Comparison of ENCODE assay signal across 22 mouse cellular contexts in the genomic region with DNA sequence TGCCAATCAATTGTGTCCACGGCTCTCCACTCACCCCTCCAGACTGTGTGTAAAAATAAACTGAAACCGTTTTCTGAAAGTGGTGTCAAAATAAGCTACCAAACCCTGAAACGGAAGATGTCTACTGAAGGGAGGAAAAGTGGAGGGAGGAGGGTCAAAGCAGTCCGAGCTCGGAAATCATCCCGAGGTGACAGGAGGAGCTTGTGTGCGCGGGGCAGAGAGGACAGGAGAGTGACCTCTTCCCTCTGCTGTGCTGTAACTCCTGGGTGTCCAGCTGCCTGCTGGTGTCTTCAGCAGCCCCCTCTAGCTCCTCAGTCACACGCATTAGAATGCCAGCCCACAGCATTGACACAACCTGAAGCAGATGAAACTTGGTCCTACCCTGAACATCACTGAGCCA.
DNase-seq lines count a peak whose midpoint lies in the region; ATAC-seq lines count a peak whose summit lies in the region.
"Had no signal": no experiment of that assay in that cellular context is flagged by ENCODE, and none has a peak within 500 bp of the region (broad histone marks: within the 10 kb centered on the region; RNA-seq: fewer than 3 reads in every experiment).

No protein-coding gene starts in this region.

- DNase-seq in kidney, postnatal 14 days = no peak
- DNase-seq in kidney, adult 18-20 months = no peak
- DNase-seq in limb, embryonic 10.5 days (ENCODE audit: low spot score) = no peak
- DNase-seq: adrenal gland, adult 2 months; adrenal gland, postnatal 10 days; adrenal gland, postnatal 25 days; cerebellum, adult 11 months; cerebellum, adult 18-20 months; cerebellum, adult 8-10 months; cerebellum, adult 9-11 months; cerebellum, postnatal 14 days; cerebellum, postnatal 36 days; embryo, embryonic 11 days; forebrain, postnatal 0 days had no signal

- 21% methylated on average over 9 of the region's 9 CpGs for WGBS in kidney, embryonic 14.5 days
- WGBS in kidney, embryonic 16.5 days = 22% methylated on average over 9 of the region's 9 CpGs
- 78% methylated on average over 9 of the region's 9 CpGs for WGBS in limb, embryonic 10.5 days

- H3K9me3 ChIP-seq in kidney, embryonic 14.5 days (ENCODE audit: control insufficient read depth, low read length) = no peaks in the 10 kb centered on the region
- no peaks in the 10 kb centered on the region for H3K9me3 ChIP-seq in kidney, embryonic 16.5 days (ENCODE audit: low read length)
- H3K9me3 ChIP-seq in limb, embryonic 10.5 days (replicated peaks) = no peaks in the 10 kb centered on the region
- H3K9me3 ChIP-seq: embryonic facial prominence, embryonic 13.5 days; embryonic facial prominence, embryonic 15.5 days; forebrain, embryonic 13.5 days; forebrain, embryonic 15.5 days had no signal

- no peak overlapping the region for H3K4me3 ChIP-seq in kidney, embryonic 14.5 days (ENCODE audit: low read length)
- H3K4me3 ChIP-seq in kidney, embryonic 16.5 days (ENCODE audit: low read length) = no peak overlapping the region
- H3K4me3 ChIP-seq in limb, embryonic 10.5 days = no peak overlapping the region
- H3K4me3 ChIP-seq: embryonic facial prominence, embryonic 13.5 days; embryonic facial prominence, embryonic 15.5 days; erythroblast, embryonic 14.5 days; forebrain, embryonic 13.5 days; forebrain, embryonic 15.5 days had no signal

- H3K4me2 ChIP-seq in kidney, embryonic 14.5 days (replicated peaks; ENCODE audit: low read depth, low read length) = no peak overlapping the region
- H3K4me2 ChIP-seq in kidney, embryonic 16.5 days (replicated peaks; ENCODE audit: low read depth, low read length) = no peak overlapping the region
- H3K4me2 ChIP-seq: embryonic facial prominence, embryonic 13.5 days; embryonic facial prominence, embryonic 15.5 days; forebrain, embryonic 13.5 days; forebrain, embryonic 15.5 days had no signal

- no peaks in the 10 kb centered on the region for H3K4me1 ChIP-seq in kidney, embryonic 14.5 days (ENCODE audit: control insufficient read depth, insufficient read depth, low read length)
- H3K4me1 ChIP-seq in kidney, embryonic 16.5 days (ENCODE audit: insufficient read depth, low read length) = peaks cover 8% of the 10 kb centered on the region; the same call in 1 of the 2 replicates
- H3K4me1 ChIP-seq in limb, embryonic 10.5 days = peaks cover 19% of the 10 kb centered on the region
- H3K4me1 ChIP-seq: embryonic facial prominence, embryonic 15.5 days; forebrain, embryonic 13.5 days; forebrain, embryonic 15.5 days had no signal

- no peak overlapping the region for H3K9ac ChIP-seq in kidney, embryonic 14.5 days (ENCODE audit: low read depth, low read length)
- H3K9ac ChIP-seq in kidney, embryonic 16.5 days (replicated peaks; ENCODE audit: low read length) = no peak overlapping the region
- H3K9ac ChIP-seq: embryonic facial prominence, embryonic 13.5 days; embryonic facial prominence, embryonic 15.5 days; forebrain, embryonic 13.5 days; forebrain, embryonic 15.5 days; forebrain, postnatal 0 days had no signal

- H3K27me3 ChIP-seq in kidney, embryonic 14.5 days (ENCODE audit: control insufficient read depth, insufficient read depth, low read length) = no peaks in the 10 kb centered on the region
- no peaks in the 10 kb centered on the region for H3K27me3 ChIP-seq in kidney, embryonic 16.5 days (ENCODE audit: insufficient read depth, low read length)
- no peaks in the 10 kb centered on the region for H3K27me3 ChIP-seq in limb, embryonic 10.5 days (ENCODE audit: low read depth, poor library complexity, severe bottlenecking)
- H3K27me3 ChIP-seq: embryonic facial prominence, embryonic 13.5 days; embryonic facial prominence, embryonic 15.5 days; forebrain, embryonic 13.5 days; forebrain, embryonic 15.5 days had no signal

- H3K36me3 ChIP-seq in kidney, embryonic 14.5 days (ENCODE audit: control insufficient read depth, insufficient read depth, low read length) = no peaks in the 10 kb centered on the region
- no peaks in the 10 kb centered on the region for H3K36me3 ChIP-seq in kidney, embryonic 16.5 days (ENCODE audit: insufficient read depth, low read length)
- no peaks in the 10 kb centered on the region for H3K36me3 ChIP-seq in limb, embryonic 10.5 days
- H3K36me3 ChIP-seq: embryonic facial prominence, embryonic 13.5 days; embryonic facial prominence, embryonic 15.5 days; forebrain, embryonic 15.5 days had no signal

- no peak overlapping the region for H3K27ac ChIP-seq in kidney, embryonic 14.5 days (ENCODE audit: low read depth, low read length)
- no peak overlapping the region for H3K27ac ChIP-seq in kidney, embryonic 16.5 days (ENCODE audit: low read length)
- 0 out of 2 replicates have a peak overlapping the region, but pooled peaks have one; percentile 4 for H3K27ac ChIP-seq in limb, embryonic 10.5 days
- H3K27ac ChIP-seq: embryonic facial prominence, embryonic 13.5 days; embryonic facial prominence, embryonic 15.5 days; forebrain, embryonic 13.5 days; forebrain, embryonic 15.5 days had no signal

- ATAC-seq in kidney, embryonic 14.5 days (ENCODE audit: low FRiP score, low TSS enrichment) = peak; percentile 50; the same call in 1 of the 2 replicates
- peak; percentile 57; the same call in 1 of the 2 replicates for ATAC-seq in kidney, embryonic 16.5 days (ENCODE audit: low FRiP score, low TSS enrichment)
- no peak for ATAC-seq in erythroid progenitor cell, adult 5-6 weeks (replicated peaks; ENCODE audit: low FRiP score, poor library complexity, severe bottlenecking)
- ATAC-seq: forebrain, embryonic 13.5 days; forebrain, embryonic 15.5 days; forebrain, postnatal 0 days had no signal
